Mouse (Mus musculus): ENCODE results near the gene Tspan11. TPM values are rescaled to one million over a fixed set of nuclear protein-coding genes. Genes with fewer than 3 reads are reported as not detected.

Tspan11 gene
- polyA plus RNA-seq, 1 experiment = not detected

DNA sequence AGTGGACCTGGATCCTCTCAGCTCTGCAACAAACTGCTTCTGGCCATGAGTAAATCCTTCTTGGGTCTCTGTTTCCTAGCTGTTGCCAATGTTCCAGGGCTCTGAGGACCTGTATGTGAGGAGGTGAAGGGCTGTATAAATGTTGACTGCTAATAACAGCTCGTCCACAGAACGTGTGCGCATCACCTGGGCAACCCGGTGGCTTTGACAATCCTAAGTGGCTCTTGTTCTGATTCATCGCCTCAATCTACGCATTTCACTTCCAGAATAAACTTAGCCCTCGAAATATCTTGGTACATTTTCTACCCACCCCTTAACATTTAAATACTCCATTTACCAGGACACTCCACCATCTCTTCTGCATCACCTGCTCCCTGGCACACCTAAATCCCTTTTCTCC lies 34.1 kb upstream of the Tspan11 start:
- Histone ChIP-seq H3K27ac (ENCODE audit: control insufficient read depth, insufficient read depth, low read depth, low read length, poor library complexity) (no peak overlapping the region), H3K4me1 (ENCODE audit: control insufficient read depth, insufficient read depth, low read length) (no peaks in the 10 kb centered on the region), H3K4me3 (replicated peaks; ENCODE audit: control insufficient read depth, low read depth, low read length) (no peak overlapping the region)
- TF ChIP-seq POLR2A (IDR thresholded peaks at IDR 0.05; ENCODE audit: borderline replicate concordance, control insufficient read depth, low read depth, low read length) (no peak), CTCF (IDR thresholded peaks at IDR 0.05; ENCODE audit: control insufficient read depth, insufficient read depth, low read length) (no peak)
- 88% methylated on average over 7 of the region's 7 CpGs for WGBS

DNA sequence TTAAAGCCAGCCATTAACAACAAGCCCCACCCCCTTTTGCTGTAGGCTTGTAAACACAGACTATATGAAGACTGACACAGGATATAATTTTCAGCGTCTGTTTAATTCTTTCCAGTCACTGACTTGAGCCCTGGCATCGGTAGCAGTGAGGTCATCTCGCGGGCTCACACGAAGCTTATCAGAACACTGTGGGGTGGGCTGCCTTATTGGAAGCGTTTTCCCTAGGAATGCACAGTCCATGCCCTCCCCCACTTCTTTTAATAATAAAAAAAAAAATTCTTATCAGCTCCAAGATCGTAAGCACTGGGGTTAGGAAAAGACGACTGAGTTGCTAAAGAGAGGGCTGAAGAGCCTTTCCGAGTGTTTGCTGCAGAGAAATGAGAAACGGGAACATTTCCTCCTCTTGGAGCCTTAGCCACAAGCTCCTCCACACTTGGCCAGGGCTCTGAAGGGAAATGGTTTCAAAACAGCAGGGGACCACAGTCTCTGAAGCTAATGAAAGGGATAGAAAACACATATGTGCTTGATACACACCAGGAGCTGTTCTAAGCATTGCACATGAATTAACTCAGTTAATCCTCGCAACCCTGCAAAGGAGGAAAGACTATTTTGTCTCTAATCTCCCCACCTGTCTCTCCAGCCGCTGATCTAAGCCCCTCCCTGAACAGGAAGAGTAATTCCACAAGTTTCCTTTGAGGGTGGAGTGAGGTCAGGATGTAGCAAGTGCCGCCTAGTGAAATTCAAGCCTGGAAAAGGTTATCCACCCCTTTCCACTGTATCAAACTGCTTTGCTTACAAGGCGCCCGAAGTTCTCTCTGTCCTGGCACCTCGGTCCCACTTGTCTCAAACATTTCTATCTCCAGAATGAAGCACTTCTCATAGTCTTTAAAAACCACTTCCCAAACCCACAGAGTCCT lies 33.4 kb upstream of the Tspan11 start:
- no peaks in the 10 kb centered on the region for H3K4me1 ChIP-seq (ENCODE audit: control insufficient read depth, insufficient read depth, low read length)
- no peak for TF ChIP-seq POLR2A (IDR thresholded peaks at IDR 0.05; ENCODE audit: borderline replicate concordance, control insufficient read depth, low read depth, low read length)
- no peak for TF ChIP-seq CTCF (IDR thresholded peaks at IDR 0.05; ENCODE audit: control insufficient read depth, insufficient read depth, low read length)
- no peak overlapping the region for H3K4me3 ChIP-seq (replicated peaks; ENCODE audit: control insufficient read depth, low read depth, low read length)
- H3K27ac ChIP-seq (ENCODE audit: control insufficient read depth, insufficient read depth, low read depth, low read length, poor library complexity) = no peak overlapping the region
- WGBS = 25% methylated on average over 16 of the region's 16 CpGs

DNA sequence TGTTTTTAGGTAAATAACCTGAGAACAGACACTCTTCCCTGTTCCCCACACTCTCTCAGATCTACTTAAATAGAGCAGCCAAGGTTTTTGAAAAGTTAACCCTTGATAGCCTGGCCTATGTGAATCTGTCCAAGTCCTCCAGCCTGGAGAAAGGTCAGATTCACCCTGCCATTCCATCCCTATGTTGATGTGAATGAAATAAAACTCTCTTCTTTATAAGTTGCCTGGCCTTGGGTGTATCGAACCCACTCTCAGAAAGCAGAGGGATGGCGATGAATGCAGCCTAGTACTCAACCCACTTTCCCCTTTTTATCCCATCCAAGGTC lies 32.7 kb upstream of the Tspan11 start:
- whole genome bisulfite sequencing = 87% methylated on average over 2 of the region's 2 CpGs
- no peaks in the 10 kb centered on the region for H3K4me1 ChIP-seq (ENCODE audit: control insufficient read depth, insufficient read depth, low read length)
- no peak for TF ChIP-seq POLR2A (IDR thresholded peaks at IDR 0.05; ENCODE audit: borderline replicate concordance, control insufficient read depth, low read depth, low read length)
- no peak for TF ChIP-seq CTCF (IDR thresholded peaks at IDR 0.05; ENCODE audit: control insufficient read depth, insufficient read depth, low read length)

DNA sequence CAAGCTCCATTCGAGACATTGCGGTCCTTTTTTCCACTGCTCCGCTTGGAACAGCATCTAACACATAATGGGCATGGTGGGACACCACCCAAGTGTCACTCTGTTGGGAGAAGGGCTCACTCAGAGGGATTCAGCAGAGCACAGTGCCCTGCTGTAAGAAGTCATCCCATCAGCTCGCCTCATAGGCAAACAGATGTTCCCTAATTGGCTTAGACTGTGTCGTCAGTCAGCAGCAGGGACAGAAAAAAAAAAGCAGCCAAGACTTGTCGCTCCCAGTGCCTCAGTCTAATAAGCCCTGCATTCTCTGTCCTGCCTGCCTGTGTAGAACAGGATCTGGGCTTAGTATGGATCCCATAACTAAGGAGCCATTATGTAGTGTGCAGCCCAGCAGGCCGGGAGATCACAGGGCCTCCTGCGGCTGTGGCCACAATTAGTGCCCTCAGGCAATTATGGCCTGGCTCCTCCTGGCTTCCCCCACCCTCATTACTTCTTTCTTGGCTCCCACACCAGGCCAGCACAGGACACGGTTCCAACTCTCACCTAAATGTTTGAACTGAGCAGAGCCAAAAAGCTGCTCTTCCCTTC lies 31.6 kb upstream of the Tspan11 start:
- Histone ChIP-seq H3K27ac (ENCODE audit: control insufficient read depth, insufficient read depth, low read depth, low read length, poor library complexity) (no peak overlapping the region), H3K4me1 (ENCODE audit: control insufficient read depth, insufficient read depth, low read length) (no peaks in the 10 kb centered on the region), H3K4me3 (replicated peaks; ENCODE audit: control insufficient read depth, low read depth, low read length) (no peak overlapping the region)
- WGBS = 73% methylated on average over 9 of the region's 9 CpGs
- TF ChIP-seq POLR2A (IDR thresholded peaks at IDR 0.05; ENCODE audit: borderline replicate concordance, control insufficient read depth, low read depth, low read length) (no peak), CTCF (IDR thresholded peaks at IDR 0.05; ENCODE audit: control insufficient read depth, insufficient read depth, low read length) (no peak)

More for the DNA sequence above, 32.7 kb upstream of the Tspan11 start:
- Histone ChIP-seq H3K4me3 (replicated peaks; ENCODE audit: control insufficient read depth, low read depth, low read length) (no peak overlapping the region), H3K27ac (ENCODE audit: control insufficient read depth, insufficient read depth, low read depth, low read length, poor library complexity) (no peak overlapping the region)

DNA sequence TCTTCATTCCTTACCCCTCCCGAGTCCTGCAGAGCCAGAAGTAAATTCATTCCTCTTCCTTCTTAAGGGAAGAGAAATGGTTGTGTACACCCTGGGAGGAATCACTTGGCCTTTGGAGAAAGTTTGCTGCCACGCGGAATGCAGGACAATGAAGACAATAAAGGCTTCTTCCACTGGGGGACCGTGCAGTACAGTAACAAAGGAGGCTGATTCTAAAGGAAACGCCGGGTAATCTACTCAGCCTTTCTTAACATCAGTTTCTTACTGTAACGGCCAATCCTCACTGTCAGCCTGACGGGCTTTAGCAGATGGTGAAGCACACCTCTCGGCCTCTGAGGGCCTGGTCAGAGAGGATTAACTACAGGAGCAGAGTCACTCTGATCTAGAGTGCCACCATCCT lies 25.4 kb upstream of the Tspan11 start:
- no peak for TF ChIP-seq POLR2A (IDR thresholded peaks at IDR 0.05; ENCODE audit: borderline replicate concordance, control insufficient read depth, low read depth, low read length)
- no peak for TF ChIP-seq CTCF (IDR thresholded peaks at IDR 0.05; ENCODE audit: control insufficient read depth, insufficient read depth, low read length)
- Histone ChIP-seq H3K4me3 (replicated peaks; ENCODE audit: control insufficient read depth, low read depth, low read length) (no peak overlapping the region), H3K27ac (ENCODE audit: control insufficient read depth, insufficient read depth, low read depth, low read length, poor library complexity) (no peak overlapping the region), H3K4me1 (ENCODE audit: control insufficient read depth, insufficient read depth, low read length) (no peaks in the 10 kb centered on the region)
- WGBS = 72% methylated on average over 9 of the region's 9 CpGs

DNA sequence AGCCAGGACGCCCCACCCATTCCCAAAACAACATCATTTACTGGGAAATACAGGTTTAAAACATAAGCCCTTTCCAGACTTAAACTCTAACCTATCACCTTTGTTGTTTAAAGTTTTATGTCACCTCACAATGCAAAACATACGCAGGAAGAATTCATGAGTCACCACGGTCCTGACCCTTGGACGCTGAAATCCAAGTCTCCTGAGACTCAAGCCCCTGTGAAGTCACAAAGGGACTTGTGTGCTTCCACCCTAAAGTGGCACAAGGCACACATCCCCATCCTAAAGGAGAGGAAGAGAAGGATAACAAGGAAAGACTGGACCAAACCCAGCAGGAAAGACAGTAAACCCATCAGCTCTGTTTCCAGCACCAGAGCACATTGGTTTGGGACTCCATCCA lies 22.0 kb upstream of the Tspan11 start:
- no peaks in the 10 kb centered on the region for H3K4me1 ChIP-seq (ENCODE audit: control insufficient read depth, insufficient read depth, low read length)
- H3K4me3 ChIP-seq (replicated peaks; ENCODE audit: control insufficient read depth, low read depth, low read length) = no peak overlapping the region
- WGBS = 66% methylated on average over 4 of the region's 4 CpGs
- TF ChIP-seq CTCF (IDR thresholded peaks at IDR 0.05; ENCODE audit: control insufficient read depth, insufficient read depth, low read length) = no peak
- no peak for TF ChIP-seq POLR2A (IDR thresholded peaks at IDR 0.05; ENCODE audit: borderline replicate concordance, control insufficient read depth, low read depth, low read length)
- H3K27ac ChIP-seq (ENCODE audit: control insufficient read depth, insufficient read depth, low read depth, low read length, poor library complexity) = no peak overlapping the region

DNA sequence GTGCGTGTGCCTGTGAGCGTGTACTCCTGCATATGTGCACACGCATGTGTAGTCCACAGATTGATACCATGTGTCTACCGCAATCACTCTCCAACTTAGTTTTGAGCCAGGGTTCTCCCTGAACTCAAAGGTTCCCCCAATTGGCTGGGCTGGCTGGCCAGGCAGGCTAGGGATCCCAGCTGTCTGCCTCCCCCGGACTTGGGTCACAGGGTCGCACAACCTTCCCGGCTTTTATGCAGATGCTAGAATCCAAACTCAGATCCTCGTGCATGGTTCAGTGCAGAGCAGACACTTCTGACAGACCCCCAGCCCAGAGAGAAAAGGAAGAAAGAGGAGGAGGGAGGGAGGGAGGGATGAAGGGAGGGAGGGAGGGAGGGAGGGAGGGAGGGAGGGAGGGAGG lies 18.8 kb upstream of the Tspan11 start:
- TF ChIP-seq POLR2A (IDR thresholded peaks at IDR 0.05; ENCODE audit: borderline replicate concordance, control insufficient read depth, low read depth, low read length) (no peak), CTCF (IDR thresholded peaks at IDR 0.05; ENCODE audit: control insufficient read depth, insufficient read depth, low read length) (no peak)
- Histone ChIP-seq H3K4me1 (ENCODE audit: control insufficient read depth, insufficient read depth, low read length) (no peaks in the 10 kb centered on the region), H3K27ac (ENCODE audit: control insufficient read depth, insufficient read depth, low read depth, low read length, poor library complexity) (no peak overlapping the region), H3K4me3 (replicated peaks; ENCODE audit: control insufficient read depth, low read depth, low read length) (no peak overlapping the region)
- WGBS = 81% methylated on average over 8 of the region's 8 CpGs

DNA sequence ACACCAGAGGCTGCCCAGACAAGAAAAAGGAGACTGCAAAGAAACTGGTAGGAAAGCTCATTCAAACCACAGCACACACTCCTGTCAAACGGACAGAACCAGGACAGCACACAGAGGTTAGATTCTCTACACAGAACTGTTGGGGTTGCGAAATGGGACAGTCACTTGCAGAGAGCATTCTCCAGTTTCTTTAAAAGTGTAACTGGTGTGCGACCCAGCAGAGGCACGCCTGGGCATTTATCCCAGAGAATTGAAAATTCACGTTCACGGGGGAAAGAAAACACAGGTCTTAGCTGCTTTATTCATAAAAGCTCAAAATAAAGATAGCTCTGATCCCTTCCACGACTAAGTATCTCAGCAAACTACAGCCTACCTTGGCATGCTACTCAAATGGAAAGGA lies 18.3 kb upstream of the Tspan11 start:
- 66% methylated on average over 7 of the region's 7 CpGs for WGBS
- no peaks in the 10 kb centered on the region for H3K4me1 ChIP-seq (ENCODE audit: control insufficient read depth, insufficient read depth, low read length)
- TF ChIP-seq POLR2A (IDR thresholded peaks at IDR 0.05; ENCODE audit: borderline replicate concordance, control insufficient read depth, low read depth, low read length) (no peak), CTCF (IDR thresholded peaks at IDR 0.05; ENCODE audit: control insufficient read depth, insufficient read depth, low read length) (no peak)
- H3K27ac ChIP-seq (ENCODE audit: control insufficient read depth, insufficient read depth, low read depth, low read length, poor library complexity) = no peak overlapping the region
- H3K4me3 ChIP-seq (replicated peaks; ENCODE audit: control insufficient read depth, low read depth, low read length) = no peak overlapping the region

Data from bone marrow, adult 2 months (tissue).